Mouse (Mus musculus): ENCODE results near the gene Emx1. TPM values are rescaled to one million over a fixed set of nuclear protein-coding genes. Genes with fewer than 3 reads are reported as not detected.
A peak's percentile ranks its signal among the peaks of the same experiment; 100 is the strongest.
"Not testable (repeated sequence)": the region's sequence is repeated elsewhere in the genome, so short reads cannot be mapped to it uniquely, and the experiment has no call there.

The Emx1 gene
- polyA plus RNA-seq, 1 experiment from 2014 or later: 0.38 TPM

GRCm38 (mm10) chr6:85156551-85156950, 30.7 kb upstream of the Emx1 start:
- ATAC-seq (replicated peaks; ENCODE audit: low FRiP score); H3K27ac ChIP-seq (ENCODE audit: low read depth, low read length); DNase-seq (ENCODE audit: low spot score); H3K9me3 ChIP-seq (ENCODE audit: control insufficient read depth, low read length); H3K9ac ChIP-seq (ENCODE audit: low read depth, low read length); H3K4me1 ChIP-seq (replicated peaks; ENCODE audit: control insufficient read depth, insufficient read depth, low read length); H3K36me3 ChIP-seq (ENCODE audit: control insufficient read depth, insufficient read depth, low read length); H3K4me2 ChIP-seq; H3K27me3 ChIP-seq (replicated peaks; ENCODE audit: control insufficient read depth, insufficient read depth, low read length); H3K4me3 ChIP-seq (ENCODE audit: low read depth, low read length): not testable (repeated sequence)
- 75% methylated on average over 2 of the region's 2 CpGs for WGBS

GRCm38 (mm10) chr6:85158040-85158804, 29.0 kb upstream of the Emx1 start:
- not testable (repeated sequence) for H3K4me3 ChIP-seq (ENCODE audit: low read depth, low read length); H3K4me1 ChIP-seq (replicated peaks; ENCODE audit: control insufficient read depth, insufficient read depth, low read length); ATAC-seq (replicated peaks; ENCODE audit: low FRiP score); H3K27me3 ChIP-seq (replicated peaks; ENCODE audit: control insufficient read depth, insufficient read depth, low read length); DNase-seq (ENCODE audit: low spot score); H3K36me3 ChIP-seq (ENCODE audit: control insufficient read depth, insufficient read depth, low read length); H3K4me2 ChIP-seq; H3K9ac ChIP-seq (ENCODE audit: low read depth, low read length); H3K9me3 ChIP-seq (ENCODE audit: control insufficient read depth, low read length); H3K27ac ChIP-seq (ENCODE audit: low read depth, low read length)
- WGBS: 65% methylated on average over 4 of the region's 4 CpGs

GRCm38 (mm10) chr6:85159092-85159760, 28.0 kb upstream of the Emx1 start:
- 23% methylated on average over 6 of the region's 6 CpGs for WGBS
- not testable (repeated sequence) for H3K9ac ChIP-seq (ENCODE audit: low read depth, low read length); H3K4me3 ChIP-seq (ENCODE audit: low read depth, low read length); H3K36me3 ChIP-seq (ENCODE audit: control insufficient read depth, insufficient read depth, low read length); DNase-seq (ENCODE audit: low spot score); H3K27me3 ChIP-seq (replicated peaks; ENCODE audit: control insufficient read depth, insufficient read depth, low read length); H3K4me2 ChIP-seq; H3K4me1 ChIP-seq (replicated peaks; ENCODE audit: control insufficient read depth, insufficient read depth, low read length); H3K27ac ChIP-seq (ENCODE audit: low read depth, low read length); H3K9me3 ChIP-seq (ENCODE audit: control insufficient read depth, low read length)
- 0 out of 2 replicates have a peak, but pooled peaks have one; percentile 33 for ATAC-seq (replicated peaks; ENCODE audit: low FRiP score)

GRCm38 (mm10) chr6:85160201-85160923, 26.9 kb upstream of the Emx1 start:
- Histone ChIP-seq H3K36me3 (ENCODE audit: control insufficient read depth, insufficient read depth, low read length) (no peaks in the 10 kb centered on the region), H3K9me3 (ENCODE audit: control insufficient read depth, low read length) (no peaks in the 10 kb centered on the region), H3K27me3 (replicated peaks; ENCODE audit: control insufficient read depth, insufficient read depth, low read length) (no peaks in the 10 kb centered on the region), H3K27ac (ENCODE audit: low read depth, low read length) (no peak overlapping the region), H3K4me3 (ENCODE audit: low read depth, low read length) (no peak overlapping the region), H3K9ac (ENCODE audit: low read depth, low read length) (no peak overlapping the region), H3K4me2 (no peak overlapping the region), H3K4me1 (replicated peaks; ENCODE audit: control insufficient read depth, insufficient read depth, low read length) (no peaks in the 10 kb centered on the region)
- DNase-seq (ENCODE audit: low spot score) (peak; percentile 64), ATAC-seq (replicated peaks; ENCODE audit: low FRiP score) (no peak)
- WGBS: 46% methylated on average over 4 of the region's 4 CpGs

DNA sequence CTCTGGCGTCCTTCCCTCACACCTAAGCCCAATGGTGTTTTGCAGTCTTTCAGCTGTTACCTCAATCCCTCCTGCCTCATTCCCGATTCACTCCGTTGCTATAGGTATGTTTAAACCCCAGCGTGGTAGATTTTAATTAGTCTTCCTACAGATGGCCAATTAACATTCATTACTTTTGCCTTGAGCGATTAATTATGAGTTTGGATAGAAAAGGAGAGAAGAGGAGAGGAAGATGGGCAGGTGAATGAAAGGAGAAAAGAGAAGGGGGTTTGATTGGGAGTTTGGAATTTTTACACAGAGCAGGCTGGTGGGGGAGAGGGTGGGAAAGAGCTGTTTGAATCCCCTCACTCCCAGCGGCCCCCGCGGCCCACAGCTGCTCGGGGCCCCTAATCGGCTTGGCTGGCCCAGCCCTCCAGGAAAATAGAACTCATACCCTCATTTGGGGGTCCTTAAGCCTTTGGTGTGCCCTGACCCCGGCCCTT, 21.8 kb upstream of the Emx1 start:
- Histone ChIP-seq H3K4me1 (replicated peaks; ENCODE audit: control insufficient read depth, insufficient read depth, low read length) (no peaks in the 10 kb centered on the region), H3K27ac (ENCODE audit: low read depth, low read length) (no peak overlapping the region), H3K9me3 (ENCODE audit: control insufficient read depth, low read length) (no peaks in the 10 kb centered on the region), H3K27me3 (replicated peaks; ENCODE audit: control insufficient read depth, insufficient read depth, low read length) (0 out of 2 replicates have a peak, but pooled peaks cover 3% of the 10 kb centered on the region), H3K36me3 (ENCODE audit: control insufficient read depth, insufficient read depth, low read length) (no peaks in the 10 kb centered on the region), H3K4me3 (ENCODE audit: low read depth, low read length) (no peak overlapping the region), H3K9ac (ENCODE audit: low read depth, low read length) (no peak overlapping the region), H3K4me2 (no peak overlapping the region)
- DNase-seq (ENCODE audit: low spot score) (no peak), ATAC-seq (replicated peaks; ENCODE audit: low FRiP score) (no peak)
- 57% methylated on average over 11 of the region's 11 CpGs for WGBS

GRCm38 (mm10) chr6:85179569-85179968, 7.7 kb upstream of the Emx1 start:
- Histone ChIP-seq H3K9ac (ENCODE audit: low read depth, low read length) (no peak overlapping the region), H3K27ac (ENCODE audit: low read depth, low read length) (no peak overlapping the region), H3K4me3 (ENCODE audit: low read depth, low read length) (no peak overlapping the region), H3K4me2 (no peak overlapping the region), H3K9me3 (ENCODE audit: control insufficient read depth, low read length) (no peaks in the 10 kb centered on the region), H3K36me3 (ENCODE audit: control insufficient read depth, insufficient read depth, low read length) (no peaks in the 10 kb centered on the region), H3K4me1 (replicated peaks; ENCODE audit: control insufficient read depth, insufficient read depth, low read length) (no peaks in the 10 kb centered on the region), H3K27me3 (replicated peaks; ENCODE audit: control insufficient read depth, insufficient read depth, low read length) (peaks cover 13% of the 10 kb centered on the region)
- DNase-seq (ENCODE audit: low spot score) (no peak), ATAC-seq (replicated peaks; ENCODE audit: low FRiP score) (no peak)
- 64% methylated on average over 3 of the region's 3 CpGs for WGBS

DNA sequence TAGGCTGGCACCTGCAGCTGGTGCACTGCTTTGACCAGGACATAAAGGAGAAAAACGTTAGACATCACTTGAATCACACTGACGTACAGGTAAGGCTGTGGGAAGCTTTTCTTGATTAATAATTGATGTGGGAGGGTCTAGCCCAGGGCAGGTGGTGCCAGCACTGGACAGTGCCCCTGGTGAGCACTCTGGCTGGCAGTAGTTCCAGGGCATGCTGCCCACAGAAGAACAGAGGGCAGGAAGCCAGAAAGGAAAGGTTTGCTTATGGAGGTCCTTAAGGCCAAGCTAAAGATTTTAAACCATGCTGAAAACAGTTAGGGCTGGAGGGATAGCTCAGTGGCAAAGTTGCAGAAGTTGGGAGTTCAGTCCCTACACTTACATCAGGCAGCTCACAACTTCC, 7.2 kb upstream of the Emx1 start:
- 61% methylated on average over 2 of the region's 2 CpGs for WGBS
- Histone ChIP-seq H3K9ac (ENCODE audit: low read depth, low read length) (no peak overlapping the region), H3K36me3 (ENCODE audit: control insufficient read depth, insufficient read depth, low read length) (no peaks in the 10 kb centered on the region), H3K4me2 (no peak overlapping the region), H3K4me3 (ENCODE audit: low read depth, low read length) (no peak overlapping the region), H3K9me3 (ENCODE audit: control insufficient read depth, low read length) (no peaks in the 10 kb centered on the region), H3K27me3 (replicated peaks; ENCODE audit: control insufficient read depth, insufficient read depth, low read length) (peaks cover 16% of the 10 kb centered on the region), H3K4me1 (replicated peaks; ENCODE audit: control insufficient read depth, insufficient read depth, low read length) (no peaks in the 10 kb centered on the region), H3K27ac (ENCODE audit: low read depth, low read length) (no peak overlapping the region)
- DNase-seq (ENCODE audit: low spot score): no peak
- no peak for ATAC-seq (replicated peaks; ENCODE audit: low FRiP score)

GRCm38 (mm10) chr6:85183951-85184350, 3.3 kb upstream of the Emx1 start:
- WGBS: 46% methylated on average over 3 of the region's 3 CpGs
- H3K4me1 ChIP-seq (replicated peaks; ENCODE audit: control insufficient read depth, insufficient read depth, low read length): peaks cover 3% of the 10 kb centered on the region; the same call in 1 of the 2 replicates
- H3K9ac ChIP-seq (ENCODE audit: low read depth, low read length): no peak overlapping the region
- DNase-seq (ENCODE audit: low spot score) (no peak), ATAC-seq (replicated peaks; ENCODE audit: low FRiP score) (no peak)
- H3K4me3 ChIP-seq (ENCODE audit: low read depth, low read length): no peak overlapping the region
- H3K27me3 ChIP-seq (replicated peaks; ENCODE audit: control insufficient read depth, insufficient read depth, low read length): peaks cover 55% of the 10 kb centered on the region
- no peaks in the 10 kb centered on the region for H3K36me3 ChIP-seq (ENCODE audit: control insufficient read depth, insufficient read depth, low read length)
- H3K9me3 ChIP-seq (ENCODE audit: control insufficient read depth, low read length): no peaks in the 10 kb centered on the region
- no peak overlapping the region for H3K27ac ChIP-seq (ENCODE audit: low read depth, low read length)
- H3K4me2 ChIP-seq: no peak overlapping the region
